Mouse (Mus musculus) MEL (cell line): ENCODE measurements around the gene Pawr.

Source experiments
- CHD1 ChIP-seq: IDR thresholded peaks from 2 replicates; pipeline ENCODE4 v1.6.1; 2012; ENCODE audit warnings: low read depth, mild to moderate bottlenecking, inconsistent platforms, low read length, improper control_type of control experiment
- CHD2 ChIP-seq: IDR thresholded peaks from 2 replicates; pipeline ENCODE4 v1.6.1; 2011; ENCODE audit warnings: low read length, improper control_type of control experiment
- CTCF ChIP-seq, 3 experiments: IDR thresholded peaks in 2 of 3; conservative IDR thresholded peaks in 1 of 3; 2 replicates each; pipeline ENCODE4 v1.5.1; 2011 to 2012; ENCODE audit warnings: low read length in 3 of 3, low read depth in 2 of 3, mild to moderate bottlenecking in 2 of 3, improper control_type of control experiment in 1 of 3, inconsistent platforms in 1 of 3, mixed read lengths in 1 of 3, moderate library complexity in 1 of 3; ENCODE audit not compliant: control insufficient read depth in 1 of 3, insufficient read depth in 1 of 3, poor library complexity in 1 of 3, severe bottlenecking in 1 of 3
- EP300 ChIP-seq, 2 experiments: IDR thresholded peaks; 2 replicates each; pipeline ENCODE4 v1.6.1; 2011; ENCODE audit warnings: improper control_type of control experiment in 2 of 2, low read length in 2 of 2, low read depth in 1 of 2, mild to moderate bottlenecking in 1 of 2
- ETS1 ChIP-seq: IDR thresholded peaks from 2 replicates; pipeline ENCODE4 v1.6.1; 2012; ENCODE audit warnings: low read depth, mild to moderate bottlenecking, inconsistent platforms, low read length, improper control_type of control experiment, moderate library complexity
- HCFC1 ChIP-seq: IDR thresholded peaks from 2 replicates; pipeline ENCODE4 v1.6.1; 2012; ENCODE audit warnings: low read depth, mild to moderate bottlenecking, inconsistent platforms, low read length, improper control_type of control experiment, moderate library complexity
- MEF2A ChIP-seq: IDR thresholded peaks from 2 replicates; pipeline ENCODE4 v1.6.1; 2014; ENCODE audit warnings: low read depth, mild to moderate bottlenecking, inconsistent platforms, low read length, improper control_type of control experiment; ENCODE audit not compliant: poor library complexity, insufficient replicate concordance, severe bottlenecking; ENCODE audit errors: extremely low read depth
- SIN3A ChIP-seq: IDR thresholded peaks from 2 replicates; pipeline ENCODE4 v1.6.1; 2012; ENCODE audit warnings: low read length, improper control_type of control experiment, inconsistent platforms
- TBP ChIP-seq: IDR thresholded peaks from 2 replicates; pipeline ENCODE4 v1.8.0; 2011; ENCODE audit warnings: low read depth, low read length, improper control_type of control experiment
- USF2 ChIP-seq, 2 experiments: IDR thresholded peaks; 2 replicates each; pipeline ENCODE4 v1.6.1; 2011 to 2012; ENCODE audit warnings: improper control_type of control experiment in 2 of 2, low read length in 2 of 2, borderline replicate concordance in 1 of 2, inconsistent platforms in 1 of 2, low read depth in 1 of 2, mild to moderate bottlenecking in 1 of 2; ENCODE audit not compliant: insufficient read depth in 1 of 2
- ZKSCAN1 ChIP-seq: IDR thresholded peaks from 2 replicates; pipeline ENCODE4 v1.6.1; 2012; ENCODE audit warnings: low read depth, mild to moderate bottlenecking, inconsistent platforms, low read length, improper control_type of control experiment, moderate library complexity

GRCm38 (mm10) chr10:108409529-108409928 is 77.6 kb downstream of the Pawr start:
- TF ChIP-seq HCFC1 (no peak), CTCF (IDR thresholded peaks at IDR 0.05 in 2 of 3, conservative IDR thresholded peaks at IDR 0.05 in 1 of 3; ENCODE audit: control insufficient read depth in 1 of 3, insufficient read depth in 1 of 3, low read depth in 2 of 3, low read length in 3 of 3, poor library complexity in 1 of 3, severe bottlenecking in 1 of 3) (no peak), MEF2A (no peak), SIN3A (no peak), ZKSCAN1 (no peak), EP300 (IDR thresholded peaks at IDR 0.05; ENCODE audit: low read depth in 1 of 2, low read length in 2 of 2) (no peak), CHD1 (no peak), USF2 (IDR thresholded peaks at IDR 0.05; ENCODE audit: borderline replicate concordance in 1 of 2, insufficient read depth in 1 of 2, low read depth in 1 of 2, low read length in 2 of 2) (no peak), CHD2 (no peak), TBP (no peak), ETS1 (no peak)
